10 mouse cellular contexts compared by ENCODE assay signal in the genomic region with DNA sequence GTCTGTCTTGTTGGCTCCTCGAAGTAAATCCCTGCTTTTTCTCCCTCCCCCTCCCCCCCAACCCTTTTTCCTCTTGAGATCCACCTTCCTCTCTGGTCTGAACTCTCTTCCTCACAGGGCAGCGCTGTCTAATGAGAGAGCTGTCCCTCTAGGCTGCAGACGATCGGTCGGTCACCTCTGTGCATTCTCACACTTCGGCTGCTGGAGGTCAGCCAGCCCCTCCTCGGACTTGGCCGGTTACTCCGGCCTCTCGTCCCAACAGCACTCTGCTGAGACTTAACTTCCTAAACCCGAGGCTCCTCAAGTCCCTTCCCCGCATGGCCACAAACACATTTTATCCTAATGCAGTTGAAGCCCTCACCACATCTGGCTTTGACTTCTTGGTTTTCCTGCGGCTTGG.
DNase-seq lines count a peak whose midpoint lies in the region; ATAC-seq and TF ChIP-seq lines count a peak whose summit lies in the region.
"Had no signal": no experiment of that assay in that cellular context is flagged by ENCODE, and none has a peak within 500 bp of the region (broad histone marks: within the 10 kb centered on the region; RNA-seq: fewer than 3 reads in every experiment).

No protein-coding gene starts in this region.

- TF ChIP-seq POLR2A in lung, adult 2 months (IDR thresholded peaks at IDR 0.05; ENCODE audit: borderline replicate concordance, extremely low read depth, low read depth, low read length), result no peak
- TF ChIP-seq POLR2A in thymus, adult 2 months (IDR thresholded peaks at IDR 0.05; ENCODE audit: control insufficient read depth, extremely low read depth, insufficient read depth, low read length, poor library complexity), result no peak

- no peaks in the 10 kb centered on the region for H3K9me3 ChIP-seq in heart, postnatal 0 days (replicated peaks; ENCODE audit: control insufficient read depth, low read length)
- H3K9me3 ChIP-seq: hindbrain, embryonic 12.5 days had no signal

- H3K27ac ChIP-seq in heart, postnatal 0 days (ENCODE audit: low read depth), result no peak overlapping the region
- no peak overlapping the region for H3K27ac ChIP-seq in thymus, adult 2 months (ENCODE audit: control insufficient read depth, insufficient read depth, low read length)
- H3K27ac ChIP-seq: hindbrain, embryonic 12.5 days had no signal

- 0 out of 2 replicates have a peak overlapping the region, but pooled peaks have one; percentile 2 for H3K4me3 ChIP-seq in heart, postnatal 0 days (ENCODE audit: low read depth, low read length)
- no peak overlapping the region for H3K4me3 ChIP-seq in lung, adult 2 months (replicated peaks; ENCODE audit: extremely low read depth, low read depth, low read length)
- no peak overlapping the region for H3K4me3 ChIP-seq in thymus, adult 2 months (ENCODE audit: control insufficient read depth, insufficient read depth, low read length)
- H3K4me3 ChIP-seq: hindbrain, embryonic 12.5 days had no signal

- peak; percentile 58; the same call in 1 of the 2 replicates for ATAC-seq in heart, postnatal 0 days (ENCODE audit: insufficient read depth, low read depth)

- no peaks in the 10 kb centered on the region for H3K27me3 ChIP-seq in heart, postnatal 0 days (ENCODE audit: control insufficient read depth, insufficient read depth, low read length)
- no peaks in the 10 kb centered on the region for H3K27me3 ChIP-seq in thymus, adult 2 months (ENCODE audit: control insufficient read depth, insufficient read depth, low read length)
- H3K27me3 ChIP-seq: hindbrain, embryonic 12.5 days had no signal

- no peak for TF ChIP-seq CTCF in heart, postnatal 0 days (IDR thresholded peaks at IDR 0.05; ENCODE audit: low read depth)
- no peak for TF ChIP-seq CTCF in lung, adult 2 months (IDR thresholded peaks at IDR 0.05; ENCODE audit: insufficient read depth, low read length)
- no peak for TF ChIP-seq CTCF in thymus, adult 2 months (IDR thresholded peaks at IDR 0.05; ENCODE audit: borderline replicate concordance, control insufficient read depth, extremely low read depth, insufficient read depth, low read length, poor library complexity)

- peak overlapping the region; percentile 39 for H3K4me2 ChIP-seq in heart, postnatal 0 days (ENCODE audit: low read depth, low read length)
- H3K4me2 ChIP-seq: hindbrain, embryonic 12.5 days had no signal

- H3K4me1 ChIP-seq in heart, postnatal 0 days (ENCODE audit: control insufficient read depth, insufficient read depth), result peaks cover 8% of the 10 kb centered on the region
- peaks cover 8% of the 10 kb centered on the region for H3K4me1 ChIP-seq in lung, adult 2 months (ENCODE audit: control insufficient read depth, insufficient read depth, low read length)
- peaks cover 10% of the 10 kb centered on the region for H3K4me1 ChIP-seq in thymus, adult 2 months (replicated peaks; ENCODE audit: control insufficient read depth, insufficient read depth, low read length)
- H3K4me1 ChIP-seq: hindbrain, embryonic 12.5 days had no signal

- 19% methylated on average over 13 of the region's 13 CpGs for WGBS in heart, postnatal 0 days
- 29% methylated on average over 13 of the region's 13 CpGs for WGBS in lung, adult 2 months
- WGBS in thymus, adult 2 months, result 96% methylated on average over 13 of the region's 13 CpGs

- H3K36me3 ChIP-seq in heart, postnatal 0 days (replicated peaks; ENCODE audit: control insufficient read depth, insufficient read depth, low read length), result no peaks in the 10 kb centered on the region
- H3K36me3 ChIP-seq in thymus, adult 2 months (ENCODE audit: control insufficient read depth, insufficient read depth, low read length), result no peaks in the 10 kb centered on the region
- H3K36me3 ChIP-seq: hindbrain, embryonic 12.5 days had no signal

- no peak for TF ChIP-seq EP300 in heart, postnatal 0 days (IDR thresholded peaks at IDR 0.05; ENCODE audit: low read depth)

- peak; percentile 20 for DNase-seq in cerebellum, adult 11 months
- no peak for DNase-seq in cerebellum, adult 9-11 months
- peak; percentile 78 for DNase-seq in gastrocnemius, adult 18-20 months (ENCODE audit: low spot score)
- DNase-seq in heart, postnatal 0 days (ENCODE audit: low spot score), result peak; percentile 39
- peak; percentile 44 for DNase-seq in lung, adult 2 months
- DNase-seq in left cerebral cortex, adult 9 months (ENCODE audit: low spot score in 2 of 2), result no peak
- DNase-seq in thymus, adult 2 months, result no peak
- DNase-seq in right cerebral cortex, adult 2 months (ENCODE audit: low spot score in 2 of 2), result no peak
- DNase-seq: thymus, postnatal 4 days had no signal

- H3K9ac ChIP-seq in heart, postnatal 0 days (replicated peaks; ENCODE audit: low read depth, low read length), result peak overlapping the region; percentile 11; the same call in 1 of the 2 replicates
- H3K9ac ChIP-seq: hindbrain, embryonic 12.5 days had no signal

Comparison
In these comparisons a context has a peak if more than half of its experiments do, and no peak if none do; other contexts are left out.
1. DNase-seq: peak in cerebellum, adult 11 months (single experiment), gastrocnemius, adult 18-20 months (single experiment), heart, postnatal 0 days (single experiment) and lung, adult 2 months (single experiment); none in cerebellum, adult 9-11 months (single experiment), left cerebral cortex, adult 9 months (0 of 2), thymus, adult 2 months (single experiment) and right cerebral cortex, adult 2 months (0 of 2).